ENCODE assay signal across 20 mouse cellular contexts in genomic region chr7:103870667-103871066, GRCm38 (mm10). TPM values are rescaled to one million over a fixed set of nuclear protein-coding genes. Genes with fewer than 3 reads are reported as not detected.
A peak's percentile ranks its signal among the peaks of the same experiment; 100 is the strongest.
DNase-seq lines count a peak whose midpoint lies in the region; ATAC-seq lines count a peak whose summit lies in the region.
"Had no signal": no experiment of that assay in that cellular context is flagged by ENCODE, and none has a peak within 500 bp of the region (broad histone marks: within the 10 kb centered on the region; RNA-seq: fewer than 3 reads in every experiment).

No protein-coding gene starts in this region.

- no peak overlapping the region for H3K4me2 ChIP-seq in kidney, embryonic 15.5 days
- H3K4me2 ChIP-seq in intestine, embryonic 16.5 days (ENCODE audit: low read depth, low read length): no peak overlapping the region
- no peak overlapping the region for H3K4me2 ChIP-seq in forebrain, embryonic 13.5 days
- H3K4me2 ChIP-seq: hindbrain, embryonic 12.5 days had no signal

- H3K27ac ChIP-seq in kidney, embryonic 15.5 days: no peak overlapping the region
- H3K27ac ChIP-seq in intestine, embryonic 16.5 days (ENCODE audit: low read length): no peak overlapping the region
- no peak overlapping the region for H3K27ac ChIP-seq in forebrain, embryonic 13.5 days
- H3K27ac ChIP-seq: hindbrain, embryonic 12.5 days had no signal

- H3K9me3 ChIP-seq in kidney, embryonic 15.5 days (replicated peaks): no peaks in the 10 kb centered on the region
- H3K9me3 ChIP-seq in intestine, embryonic 16.5 days (ENCODE audit: control insufficient read depth, low read length): no peaks in the 10 kb centered on the region
- H3K9me3 ChIP-seq in forebrain, embryonic 13.5 days (replicated peaks): no peaks in the 10 kb centered on the region
- H3K9me3 ChIP-seq: hindbrain, embryonic 12.5 days had no signal

- no peak overlapping the region for H3K4me3 ChIP-seq in kidney, embryonic 15.5 days (replicated peaks)
- no peak overlapping the region for H3K4me3 ChIP-seq in intestine, embryonic 16.5 days (ENCODE audit: low read length)
- H3K4me3 ChIP-seq in forebrain, embryonic 13.5 days: no peak overlapping the region
- H3K4me3 ChIP-seq: hindbrain, embryonic 12.5 days had no signal

- ATAC-seq in kidney, embryonic 15.5 days (replicated peaks; ENCODE audit: low FRiP score): peak; percentile 84; the same call in 1 of the 2 replicates
- ATAC-seq in intestine, embryonic 16.5 days: peak; percentile 75
- peak; percentile 92 for ATAC-seq in megakaryocyte-erythroid progenitor cell, adult 5-6 weeks (replicated peaks; ENCODE audit: low FRiP score, low TSS enrichment, poor library complexity, severe bottlenecking)
- ATAC-seq in forebrain, embryonic 13.5 days: no peak
- ATAC-seq: CD4-positive, CD25-positive, alpha-beta regulatory T cell, adult 4 months; forebrain, postnatal 0 days had no signal

- no peaks in the 10 kb centered on the region for H3K36me3 ChIP-seq in kidney, embryonic 15.5 days
- H3K36me3 ChIP-seq in intestine, embryonic 16.5 days (ENCODE audit: control insufficient read depth, insufficient read depth, low read length): no peaks in the 10 kb centered on the region
- H3K36me3 ChIP-seq in forebrain, embryonic 13.5 days (ENCODE audit: poor library complexity, severe bottlenecking): no peaks in the 10 kb centered on the region
- H3K36me3 ChIP-seq: hindbrain, embryonic 12.5 days had no signal

- no peak for DNase-seq in kidney, postnatal 10 days
- DNase-seq in c-Kit-negative CD71-positive TER-119-positive erythroid progenitor cells, embryonic 14.5 days (ENCODE audit: low read depth, low spot score): peak; percentile 90
- no peak for DNase-seq in gastrocnemius, postnatal 25 days
- DNase-seq: cerebellum, postnatal 25 days; forebrain, postnatal 0 days; gastrocnemius, postnatal 14 days; lung, postnatal 14 days; retina, postnatal 1 day; thymus, postnatal 25 days had no signal

- H3K4me1 ChIP-seq in kidney, embryonic 15.5 days: no peaks in the 10 kb centered on the region
- H3K4me1 ChIP-seq in intestine, embryonic 16.5 days (ENCODE audit: control insufficient read depth, insufficient read depth, low read length): no peaks in the 10 kb centered on the region
- no peaks in the 10 kb centered on the region for H3K4me1 ChIP-seq in forebrain, embryonic 13.5 days
- H3K4me1 ChIP-seq: hindbrain, embryonic 12.5 days had no signal

- H3K27me3 ChIP-seq in kidney, embryonic 15.5 days: no peaks in the 10 kb centered on the region
- H3K27me3 ChIP-seq in intestine, embryonic 16.5 days (replicated peaks; ENCODE audit: control insufficient read depth, insufficient read depth, low read length): no peaks in the 10 kb centered on the region
- no peaks in the 10 kb centered on the region for H3K27me3 ChIP-seq in forebrain, embryonic 13.5 days
- H3K27me3 ChIP-seq: hindbrain, embryonic 12.5 days had no signal

- H3K9ac ChIP-seq in kidney, embryonic 15.5 days: no peak overlapping the region
- H3K9ac ChIP-seq in intestine, embryonic 16.5 days (ENCODE audit: low read depth, low read length): no peak overlapping the region
- H3K9ac ChIP-seq in forebrain, embryonic 13.5 days: no peak overlapping the region
- H3K9ac ChIP-seq: forebrain, postnatal 0 days; hindbrain, embryonic 12.5 days had no signal

RNA-seq across cellular contexts. Expression of gene Olfr66, which starts 15.4 kb away (rescaled TPM):
- not detected in 2 replicates for polyA plus RNA-seq in kidney, embryonic 15.5 days (2015; fragmentation: Nextera tagmentation; extraction: Ambion mirVana)
- not detected in 2 replicates for polyA plus RNA-seq in intestine, embryonic 16.5 days (2015; fragmentation: Nextera tagmentation; extraction: Ambion mirVana)
- not detected in 2 replicates for total RNA-seq in megakaryocyte-erythroid progenitor cell, adult 5-6 weeks (2014; fragmentation: Nextera tagmentation)
- not detected in 2 replicates for total RNA-seq in megakaryocyte-erythroid progenitor cell, adult 5-6 weeks (2017)
- not detected for total RNA-seq in gastrocnemius, postnatal 25 days (2021)
- not detected in 2 replicates for polyA plus RNA-seq in forebrain, embryonic 13.5 days (2015; fragmentation: Nextera tagmentation; extraction: Ambion mirVana)
- total RNA-seq: adrenal gland, adult 18-20 months; forebrain, postnatal 0 days; gastrocnemius, postnatal 14 days; left cerebral cortex, postnatal 36 days had no signal
- polyA plus RNA-seq: embryonic facial prominence, embryonic 14.5 days; forebrain, postnatal 0 days; hindbrain, embryonic 12.5 days; kidney, embryonic 14.5 days; neural tube, embryonic 14.5 days had no signal

RNA-seq across cellular contexts. Expression of gene Hbb-y, which starts 17.7 kb away (rescaled TPM):
- 188 and 278 TPM in 2 replicates for polyA plus RNA-seq in kidney, embryonic 15.5 days (2015; fragmentation: Nextera tagmentation; extraction: Ambion mirVana)
- 30.0 and 42.2 TPM in 2 replicates for polyA plus RNA-seq in intestine, embryonic 16.5 days (2015; fragmentation: Nextera tagmentation; extraction: Ambion mirVana)
- total RNA-seq in megakaryocyte-erythroid progenitor cell, adult 5-6 weeks (2014; fragmentation: Nextera tagmentation): not detected in 2 replicates
- not detected in 2 replicates for total RNA-seq in megakaryocyte-erythroid progenitor cell, adult 5-6 weeks (2017)
- total RNA-seq in gastrocnemius, postnatal 25 days (2021): not detected
- 3,762 and 4,630 TPM in 2 replicates for polyA plus RNA-seq in forebrain, embryonic 13.5 days (2015; fragmentation: Nextera tagmentation; extraction: Ambion mirVana)
- total RNA-seq: adrenal gland, adult 18-20 months; gastrocnemius, postnatal 14 days; left cerebral cortex, postnatal 36 days had no signal
- polyA plus RNA-seq: CD4-positive, CD25-positive, alpha-beta regulatory T cell, adult 4 months had no signal

RNA-seq across cellular contexts. Expression of gene Olfr64, which starts 23.6 kb away (rescaled TPM):
- not detected in 2 replicates for polyA plus RNA-seq in kidney, embryonic 15.5 days (2015; fragmentation: Nextera tagmentation; extraction: Ambion mirVana)
- polyA plus RNA-seq in intestine, embryonic 16.5 days (2015; fragmentation: Nextera tagmentation; extraction: Ambion mirVana): not detected in 2 replicates
- total RNA-seq in megakaryocyte-erythroid progenitor cell, adult 5-6 weeks (2014; fragmentation: Nextera tagmentation): not detected in 2 replicates
- total RNA-seq in megakaryocyte-erythroid progenitor cell, adult 5-6 weeks (2017): not detected in 2 replicates
- not detected for total RNA-seq in gastrocnemius, postnatal 25 days (2021)
- polyA plus RNA-seq in forebrain, embryonic 13.5 days (2015; fragmentation: Nextera tagmentation; extraction: Ambion mirVana): not detected in 2 replicates
- total RNA-seq: adrenal gland, adult 18-20 months; forebrain, postnatal 0 days; gastrocnemius, postnatal 14 days; left cerebral cortex, postnatal 36 days had no signal
- polyA plus RNA-seq: embryonic facial prominence, embryonic 14.5 days; forebrain, postnatal 0 days; hindbrain, embryonic 12.5 days; kidney, embryonic 14.5 days; neural tube, embryonic 14.5 days had no signal

RNA-seq across cellular contexts. Expression of gene Hbb-bh1, which starts 27.7 kb away (rescaled TPM):
- polyA plus RNA-seq in kidney, embryonic 15.5 days (2015; fragmentation: Nextera tagmentation; extraction: Ambion mirVana): 1.8 and 2.3 TPM in 2 replicates
- polyA plus RNA-seq in intestine, embryonic 16.5 days (2015; fragmentation: Nextera tagmentation; extraction: Ambion mirVana): 0.64 and 1.2 TPM in 2 replicates
- not detected in 2 replicates for total RNA-seq in megakaryocyte-erythroid progenitor cell, adult 5-6 weeks (2014; fragmentation: Nextera tagmentation)
- not detected in 2 replicates for total RNA-seq in megakaryocyte-erythroid progenitor cell, adult 5-6 weeks (2017)
- total RNA-seq in gastrocnemius, postnatal 25 days (2021): not detected
- polyA plus RNA-seq in forebrain, embryonic 13.5 days (2015; fragmentation: Nextera tagmentation; extraction: Ambion mirVana): 32.1 and 81.1 TPM in 2 replicates
- total RNA-seq: adrenal gland, adult 18-20 months; forebrain, postnatal 0 days; gastrocnemius, postnatal 14 days; left cerebral cortex, postnatal 36 days had no signal
- polyA plus RNA-seq: CD4-positive, CD25-positive, alpha-beta regulatory T cell, adult 4 months; forebrain, postnatal 0 days had no signal

RNA-seq across cellular contexts. Expression of gene Hbb-bh2, which starts 30.3 kb away (rescaled TPM):
- not detected in 2 replicates for polyA plus RNA-seq in kidney, embryonic 15.5 days (2015; fragmentation: Nextera tagmentation; extraction: Ambion mirVana)
- not detected in 2 replicates for polyA plus RNA-seq in intestine, embryonic 16.5 days (2015; fragmentation: Nextera tagmentation; extraction: Ambion mirVana)
- total RNA-seq in megakaryocyte-erythroid progenitor cell, adult 5-6 weeks (2014; fragmentation: Nextera tagmentation): not detected in 2 replicates
- not detected in 2 replicates for total RNA-seq in megakaryocyte-erythroid progenitor cell, adult 5-6 weeks (2017)
- not detected for total RNA-seq in gastrocnemius, postnatal 25 days (2021)
- polyA plus RNA-seq in forebrain, embryonic 13.5 days (2015; fragmentation: Nextera tagmentation; extraction: Ambion mirVana): not detected in 2 replicates
- total RNA-seq: adrenal gland, adult 18-20 months; forebrain, postnatal 0 days; gastrocnemius, postnatal 14 days; left cerebral cortex, postnatal 36 days had no signal
- polyA plus RNA-seq: CD4-positive, CD25-positive, alpha-beta regulatory T cell, adult 4 months; embryonic facial prominence, embryonic 14.5 days; forebrain, postnatal 0 days; hindbrain, embryonic 12.5 days; kidney, embryonic 14.5 days; neural tube, embryonic 14.5 days had no signal

Comparison
In these comparisons a context has a peak if more than half of its experiments do, and no peak if none do; other contexts are left out.
1. RNA of gene Hbb-y, which starts 17.7 kb away (polyA plus RNA-seq): 3,762 to 4,630 TPM in forebrain, embryonic 13.5 days; 188 to 278 TPM in kidney, embryonic 15.5 days and 30.0 to 42.2 TPM in intestine, embryonic 16.5 days; every median in the first group is over 10 times any median in the second.